Mouse (Mus musculus) stomach, embryonic 15.5 days (tissue): ENCODE data around the gene Vps13c. TPM values are rescaled to one million over a fixed set of nuclear protein-coding genes. Genes with fewer than 3 reads are reported as not detected.
A peak's percentile ranks its signal among the peaks of the same experiment; 100 is the strongest.

Experiments
- ATAC-seq: fragments of 200-750 bp; cut with Nextera tagmentation; 2 replicates; pipeline ENCODE4 v1.8.0; 2017; ENCODE audit warnings: low read depth, moderate number of reproducible peaks, moderate TSS enrichment; ENCODE audit not compliant: insufficient read depth, low FRiP score
- H3K27ac ChIP-seq: fragments of 300-500 bp; sonication (generic); 2 replicates; pipeline ENCODE4 v1.5.1; 2015; ENCODE audit warnings: mild to moderate bottlenecking, inconsistent platforms
- H3K27me3 ChIP-seq: fragments of 300-500 bp; sonication (generic); replicated peaks from 2 replicates; pipeline ENCODE4 v1.6.1; 2015; ENCODE audit warnings: inconsistent platforms
- H3K36me3 ChIP-seq: fragments of 300-500 bp; sonication (generic); 2 replicates; pipeline ENCODE4 v1.6.1; 2015; ENCODE audit warnings: inconsistent platforms
- H3K4me1 ChIP-seq: fragments of 300-500 bp; sonication (generic); 2 replicates; pipeline ENCODE4 v1.6.1; 2015; ENCODE audit warnings: inconsistent platforms
- H3K4me2 ChIP-seq: fragments of 300-500 bp; sonication (generic); 2 replicates; pipeline ENCODE4 v1.6.1; 2015; ENCODE audit warnings: mild to moderate bottlenecking, inconsistent platforms
- H3K4me3 ChIP-seq: fragments of 300-500 bp; sonication (generic); replicated peaks from 2 replicates; pipeline ENCODE4 v1.5.1; 2015; ENCODE audit warnings: inconsistent platforms
- H3K9ac ChIP-seq: fragments of 300-500 bp; sonication (generic); 2 replicates; pipeline ENCODE4 v1.6.1; 2015; ENCODE audit warnings: inconsistent platforms
- H3K9me3 ChIP-seq: fragments of 300-500 bp; sonication (generic); 2 replicates; pipeline ENCODE4 v1.6.1; 2016; ENCODE audit warnings: inconsistent platforms
- WGBS: fragments of 180-500 bp; shearing (Covaris S2); methylation state at CpG from one replicate; pipeline ENCODE4 v1.1.7; 2015; 5-methylcytosine and 5-hydroxymethylcytosine counted together
- polyA plus RNA-seq: library from polyadenylated mRNA; unstranded; fragments of >200 nt; fragmentation: Nextera tagmentation; extraction: Ambion mirVana; gene quantifications from 2 replicates; pipeline ENCODE4 v1.2.1, GENCODE M21; 2015

The Vps13c gene
- polyA plus RNA-seq, 1 experiment from 2014 or later: 6.7 TPM

DNA sequence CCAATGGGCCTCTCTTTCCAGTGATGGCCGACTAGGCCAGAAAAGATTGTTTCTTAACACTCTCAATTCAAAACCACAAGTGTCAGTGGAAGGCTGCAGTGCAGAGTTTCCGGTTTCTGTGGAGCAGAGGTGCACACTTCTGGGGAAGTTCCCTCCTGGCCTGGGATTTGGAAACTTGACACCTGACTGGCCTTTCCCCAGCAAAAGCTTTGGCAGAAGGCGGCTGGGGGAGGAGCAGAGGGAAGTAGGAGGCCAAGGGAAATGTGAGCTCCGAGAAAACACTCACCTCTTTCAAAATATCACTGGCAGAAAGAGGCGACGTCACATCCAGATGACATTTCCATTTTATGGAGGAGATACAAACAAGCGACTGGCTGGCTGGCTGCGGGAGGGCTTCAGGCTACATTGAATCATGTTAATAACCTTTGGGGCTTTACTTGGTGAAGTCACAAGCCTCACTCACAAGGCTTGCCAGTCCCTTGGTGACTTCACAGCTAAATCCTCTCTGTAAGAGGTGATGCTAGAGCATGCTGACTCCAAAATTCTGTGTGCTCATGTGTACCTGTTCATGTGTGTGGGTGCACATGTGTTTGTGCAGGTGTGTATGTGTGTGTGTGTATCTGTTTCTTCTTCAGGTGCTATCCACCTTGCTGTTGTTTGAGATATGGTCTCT is 26.4 kb upstream of the Vps13c start:
- ATAC-seq: peak; percentile 56; the same call in 1 of the 2 replicates
- no peaks in the 10 kb centered on the region for H3K36me3 ChIP-seq
- peaks cover 9% of the 10 kb centered on the region; the same call in 1 of the 2 replicates for H3K4me1 ChIP-seq
- no peak overlapping the region for H3K4me2 ChIP-seq
- H3K9ac ChIP-seq: no peak overlapping the region
- H3K9me3 ChIP-seq: no peaks in the 10 kb centered on the region
- H3K4me3 ChIP-seq: no peak overlapping the region
- no peak overlapping the region for H3K27ac ChIP-seq
- WGBS: 5% methylated on average over 8 of the region's 8 CpGs
- no peaks in the 10 kb centered on the region for H3K27me3 ChIP-seq

DNA sequence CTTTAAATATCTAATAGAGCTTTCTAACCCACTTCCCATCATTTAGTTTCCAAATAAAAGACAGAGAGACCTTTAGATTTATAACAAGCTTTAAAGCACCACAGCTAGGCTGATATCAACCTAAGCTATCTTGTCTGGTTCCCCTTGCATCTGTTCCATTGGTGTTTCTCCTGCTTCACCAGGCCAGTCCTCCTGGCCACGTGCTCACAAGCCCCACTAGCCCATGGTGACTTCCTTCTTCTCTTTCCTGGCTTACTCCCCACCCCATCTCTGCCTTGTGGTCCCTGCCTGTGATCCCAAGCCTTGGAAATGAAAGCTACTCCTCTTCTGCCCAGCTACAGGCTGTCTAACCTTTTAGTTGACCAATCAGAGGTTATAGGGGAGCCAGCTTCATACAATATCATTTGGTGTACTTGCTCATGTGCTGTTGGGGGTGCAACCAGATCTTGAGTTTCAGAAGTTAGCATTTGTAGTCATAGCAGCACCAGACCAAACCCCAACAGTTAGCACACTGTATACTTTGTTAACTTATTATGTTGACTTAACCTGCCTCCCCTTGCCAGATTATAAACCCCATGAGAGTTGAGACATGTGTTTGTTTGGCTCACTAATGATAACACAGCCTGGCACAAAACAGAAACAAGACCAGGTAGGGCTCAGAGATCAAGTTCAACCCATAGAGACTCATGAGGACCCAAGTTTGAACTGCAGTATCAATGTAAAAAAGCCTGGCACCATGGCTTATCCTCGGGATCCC is 23.8 kb upstream of the Vps13c start:
- no peak overlapping the region for H3K4me2 ChIP-seq
- no peaks in the 10 kb centered on the region for H3K9me3 ChIP-seq
- H3K9ac ChIP-seq: no peak overlapping the region
- H3K4me1 ChIP-seq: peaks cover 9% of the 10 kb centered on the region; the same call in 1 of the 2 replicates
- WGBS: 65% methylated on average over 2 of the region's 2 CpGs
- H3K27me3 ChIP-seq: no peaks in the 10 kb centered on the region
- peak; percentile 43; the same call in 1 of the 2 replicates for ATAC-seq
- no peak overlapping the region for H3K27ac ChIP-seq
- H3K36me3 ChIP-seq: no peaks in the 10 kb centered on the region
- no peak overlapping the region for H3K4me3 ChIP-seq

DNA sequence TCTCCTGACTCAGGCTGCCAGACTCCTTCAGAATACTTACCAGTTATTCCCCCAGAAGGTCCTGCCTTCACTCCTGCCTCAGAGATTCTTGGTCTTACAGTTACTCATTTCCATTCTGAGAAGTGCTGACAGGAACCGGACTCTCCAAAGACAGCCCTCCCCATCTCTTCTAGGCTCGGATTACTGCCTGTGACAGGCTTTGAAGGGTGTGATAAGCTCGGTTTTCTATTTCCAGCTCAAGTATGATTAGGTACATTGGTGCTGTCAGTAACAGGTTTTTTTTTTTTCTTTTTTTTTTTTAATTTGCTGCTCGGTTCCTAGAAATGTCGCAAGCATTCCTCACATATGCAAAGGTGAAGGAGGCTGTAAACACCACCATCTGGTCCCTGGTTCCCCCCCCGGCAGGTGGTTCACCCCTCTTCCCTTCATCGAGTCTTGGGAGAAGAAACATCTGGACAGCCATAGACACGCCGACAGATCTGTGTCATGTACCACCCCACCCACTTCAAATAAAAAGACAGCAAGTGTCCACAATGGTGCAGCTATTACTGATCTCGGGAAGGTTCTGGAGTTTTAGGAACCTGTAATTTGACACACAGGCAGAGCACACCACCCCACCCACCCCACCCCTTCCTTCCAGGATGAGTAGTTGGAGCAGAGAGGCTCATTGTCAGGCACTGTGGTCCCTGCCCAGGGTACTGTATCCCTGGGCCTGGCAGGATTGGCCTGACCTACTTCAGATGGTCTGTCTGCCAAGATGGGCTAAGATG is 22.1 kb upstream of the Vps13c start:
- WGBS: 22% methylated on average over 10 of the region's 10 CpGs
- Histone ChIP-seq H3K9ac (no peak overlapping the region), H3K27me3 (no peaks in the 10 kb centered on the region), H3K4me1 (peaks cover 9% of the 10 kb centered on the region; the same call in 1 of the 2 replicates), H3K27ac (no peak overlapping the region), H3K36me3 (no peaks in the 10 kb centered on the region), H3K4me2 (no peak overlapping the region), H3K9me3 (no peaks in the 10 kb centered on the region), H3K4me3 (no peak overlapping the region)
- no peak for ATAC-seq

DNA sequence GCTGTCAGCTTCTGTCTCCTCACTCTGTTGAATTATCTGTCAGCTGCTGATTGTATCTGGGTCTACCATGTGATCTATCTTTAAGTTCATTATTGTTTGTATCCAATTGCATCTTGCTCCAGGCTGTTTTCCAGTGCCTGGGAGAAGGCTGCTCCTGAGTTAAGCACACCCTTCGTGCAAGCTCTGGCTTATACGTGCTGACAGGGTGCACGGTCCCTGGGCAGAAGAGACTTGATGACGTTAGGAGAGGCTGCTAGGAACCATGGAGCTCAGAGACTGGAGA is 21.6 kb upstream of the Vps13c start:
- no peak for ATAC-seq
- Histone ChIP-seq H3K4me2 (no peak overlapping the region), H3K36me3 (no peaks in the 10 kb centered on the region), H3K9me3 (no peaks in the 10 kb centered on the region), H3K4me1 (peaks cover 8% of the 10 kb centered on the region; the same call in 1 of the 2 replicates), H3K4me3 (no peak overlapping the region), H3K27ac (no peak overlapping the region), H3K27me3 (no peaks in the 10 kb centered on the region), H3K9ac (no peak overlapping the region)
- WGBS: 82% methylated on average over 4 of the region's 4 CpGs

DNA sequence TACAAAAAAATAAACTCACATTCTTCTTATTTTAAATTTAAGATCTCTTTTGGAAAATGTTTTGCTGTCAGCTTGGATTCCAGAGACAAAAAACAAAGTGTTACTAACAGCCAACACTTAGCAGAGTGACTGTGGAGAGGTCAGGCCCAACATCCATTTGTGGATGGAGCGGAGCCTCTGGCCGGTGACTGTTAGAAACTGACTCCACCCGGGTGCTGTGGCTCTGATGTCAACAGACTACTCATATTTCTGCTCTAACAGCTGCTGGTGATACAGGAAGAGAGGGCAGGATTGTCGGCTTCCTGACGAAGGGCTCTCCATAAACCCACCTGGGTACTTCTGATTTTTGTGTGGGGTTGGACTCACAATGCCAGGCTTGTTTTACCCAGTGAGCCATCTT is 17.1 kb upstream of the Vps13c start:
- no peak overlapping the region for H3K27ac ChIP-seq
- H3K4me2 ChIP-seq: no peak overlapping the region

DNA sequence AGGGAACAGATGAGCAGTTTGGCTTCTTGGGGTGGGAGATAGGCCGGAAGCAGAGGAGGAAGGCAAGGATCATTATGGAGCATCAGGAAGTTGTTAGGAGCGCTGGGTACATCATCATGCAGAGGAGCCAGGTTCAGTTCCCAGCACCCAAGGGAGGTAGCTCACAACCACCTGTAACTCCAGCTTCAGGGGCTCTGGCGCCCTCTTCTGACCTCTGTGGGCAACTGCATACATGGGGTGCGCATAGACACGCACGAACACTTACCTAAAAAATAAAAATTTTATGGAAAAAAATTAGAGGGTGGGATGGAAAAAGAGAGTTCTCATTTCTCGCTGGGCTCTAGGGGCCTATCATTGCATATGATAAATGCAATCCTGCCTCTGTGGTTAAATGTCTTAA is 14.7 kb upstream of the Vps13c start:
- Histone ChIP-seq H3K27me3 (peaks cover 13% of the 10 kb centered on the region; the same call in 1 of the 2 replicates), H3K4me3 (no peak overlapping the region), H3K27ac (no peak overlapping the region), H3K36me3 (no peaks in the 10 kb centered on the region), H3K9me3 (no peaks in the 10 kb centered on the region), H3K4me1 (0 out of 2 replicates have a peak, but pooled peaks cover 1% of the 10 kb centered on the region), H3K4me2 (no peak overlapping the region), H3K9ac (no peak overlapping the region)
- 78% methylated on average over 7 of the region's 7 CpGs for WGBS
- ATAC-seq: no peak

More for the DNA sequence above, 17.1 kb upstream of the Vps13c start:
- Histone ChIP-seq H3K36me3 (no peaks in the 10 kb centered on the region), H3K4me1 (no peaks in the 10 kb centered on the region), H3K27me3 (no peaks in the 10 kb centered on the region), H3K9ac (no peak overlapping the region), H3K9me3 (no peaks in the 10 kb centered on the region), H3K4me3 (no peak overlapping the region)
- 39% methylated on average over 5 of the region's 5 CpGs for WGBS
- no peak for ATAC-seq

DNA sequence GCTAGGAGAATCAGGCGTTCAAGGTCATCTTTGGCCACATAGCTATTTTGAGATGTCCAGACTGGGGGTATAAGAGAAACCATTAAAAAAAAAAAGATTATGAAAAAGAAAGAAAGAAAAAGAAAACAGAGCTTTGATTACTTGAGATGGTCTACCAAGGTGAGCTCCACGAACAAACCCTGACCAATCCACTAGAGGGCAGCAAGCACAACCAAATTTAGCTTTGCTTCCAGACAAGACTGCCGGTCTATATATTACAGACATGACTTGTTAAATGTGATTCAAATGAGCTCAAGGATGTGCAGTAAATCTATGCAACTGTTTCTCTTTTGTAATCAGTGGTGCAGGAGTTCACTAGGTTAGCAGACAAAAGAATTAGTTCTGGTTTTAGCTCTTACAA is 12.0 kb upstream of the Vps13c start:
- Histone ChIP-seq H3K4me2 (no peak overlapping the region), H3K4me3 (no peak overlapping the region), H3K27ac (no peak overlapping the region), H3K36me3 (no peaks in the 10 kb centered on the region), H3K4me1 (peaks cover 15% of the 10 kb centered on the region; the same call in 1 of the 2 replicates), H3K9ac (no peak overlapping the region), H3K27me3 (peaks cover 24% of the 10 kb centered on the region; the same call in 1 of the 2 replicates), H3K9me3 (no peaks in the 10 kb centered on the region)
- WGBS: 9% methylated on average over 3 of the region's 3 CpGs
- ATAC-seq: no peak

DNA sequence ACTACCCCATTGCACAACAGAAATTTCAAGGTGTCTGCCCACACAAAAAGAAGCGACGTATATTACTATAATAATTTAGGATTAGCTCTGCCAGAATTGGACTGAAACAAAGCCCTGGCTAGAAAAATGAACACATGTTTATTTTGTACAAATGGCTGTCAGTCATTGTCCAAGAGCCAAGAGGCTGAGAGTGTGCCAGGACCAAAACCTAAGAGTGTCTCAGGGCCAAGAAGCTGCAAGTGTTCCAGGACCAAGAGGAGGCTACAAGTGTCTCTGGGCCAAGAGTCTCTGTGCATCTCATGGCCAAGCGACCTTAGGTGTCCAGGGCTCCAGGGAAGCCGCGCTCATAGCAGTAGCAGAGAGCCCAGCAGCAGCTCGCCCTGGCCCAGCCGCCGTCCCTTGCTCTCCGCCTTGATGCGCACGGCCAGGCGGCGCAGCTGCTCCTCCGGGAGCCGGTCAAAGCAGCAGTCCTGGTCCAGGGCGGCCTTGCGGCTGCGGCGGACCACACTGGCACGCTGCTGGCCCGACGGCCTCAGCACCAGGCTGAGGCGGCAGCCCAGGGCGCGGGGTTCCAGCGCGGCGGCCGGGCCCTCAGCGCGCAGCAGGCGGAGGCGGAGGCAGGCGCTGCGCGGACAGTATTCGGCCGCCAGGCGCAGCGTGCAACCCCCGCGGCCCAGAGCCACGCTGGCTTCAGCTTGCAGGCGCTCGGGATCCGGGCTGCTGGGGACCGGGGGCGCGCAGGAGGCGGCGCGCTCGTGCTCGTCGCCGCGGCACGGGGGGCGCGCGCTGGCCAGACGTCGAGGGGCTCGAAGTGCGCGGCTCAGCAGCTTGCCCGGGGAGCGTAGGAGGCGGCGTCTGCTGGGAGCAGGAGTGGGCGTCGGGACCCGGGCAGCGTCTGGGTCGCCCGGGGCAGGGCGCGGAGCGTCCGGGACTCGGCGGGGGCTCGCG is 9.5 kb upstream of the Vps13c start:
- peak overlapping the region; percentile 50 for H3K4me3 ChIP-seq
- WGBS: 2% methylated on average over 84 of the region's 84 CpGs
- ATAC-seq: peak; percentile 85
- H3K9me3 ChIP-seq: no peaks in the 10 kb centered on the region
- peak overlapping the region; percentile 91 for H3K4me2 ChIP-seq
- H3K27me3 ChIP-seq: peaks cover 24% of the 10 kb centered on the region; the same call in 1 of the 2 replicates
- H3K27ac ChIP-seq: peak overlapping the region; percentile 1; the same call in 1 of the 2 replicates
- peaks cover 15% of the 10 kb centered on the region; the same call in 1 of the 2 replicates for H3K4me1 ChIP-seq
- H3K9ac ChIP-seq: 0 out of 2 replicates have a peak overlapping the region, but pooled peaks have one; percentile 22
- no peaks in the 10 kb centered on the region for H3K36me3 ChIP-seq

DNA sequence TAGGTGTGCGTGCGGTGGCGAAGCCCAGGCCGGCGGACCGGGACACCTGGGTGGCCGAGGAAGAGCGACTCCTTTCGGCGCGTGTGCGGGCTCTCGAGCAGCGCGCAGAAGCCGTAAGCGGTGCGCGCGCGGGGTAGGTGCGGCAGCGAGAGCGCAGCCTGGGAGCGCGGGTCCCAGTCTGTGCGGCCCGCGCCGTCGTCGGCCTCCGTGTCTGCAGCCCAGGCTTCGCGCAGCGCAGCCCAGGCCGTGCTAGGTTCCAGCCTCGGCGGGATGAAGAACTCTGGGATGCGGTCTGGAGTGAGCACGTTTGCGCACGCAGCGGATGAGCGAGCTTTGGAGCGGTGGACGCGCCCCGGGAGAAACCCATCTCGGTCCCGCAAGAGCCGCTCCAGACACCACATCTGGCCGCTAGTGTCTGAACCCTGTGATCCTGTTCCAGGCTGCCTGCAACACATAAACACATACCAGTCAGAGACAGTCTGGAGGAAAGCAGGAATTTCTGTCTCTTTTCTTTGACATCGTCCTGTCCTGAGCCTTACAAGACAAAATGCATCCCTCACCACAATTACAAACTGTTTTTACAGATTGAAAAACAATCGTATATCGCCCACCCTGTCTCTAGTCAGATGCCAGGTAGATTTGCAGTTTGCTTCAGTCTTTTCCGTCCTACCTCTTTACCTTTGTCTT is 8.7 kb upstream of the Vps13c start:
- peak overlapping the region; percentile 91 for H3K4me2 ChIP-seq
- H3K27ac ChIP-seq: peak overlapping the region; percentile 1; the same call in 1 of the 2 replicates
- WGBS: 1% methylated on average over 57 of the region's 57 CpGs
- peak; percentile 24 for ATAC-seq
- peak overlapping the region; percentile 22; the same call in 1 of the 2 replicates for H3K9ac ChIP-seq
- H3K27me3 ChIP-seq: peaks cover 24% of the 10 kb centered on the region; the same call in 1 of the 2 replicates
- H3K9me3 ChIP-seq: no peaks in the 10 kb centered on the region
- peaks cover 15% of the 10 kb centered on the region; the same call in 1 of the 2 replicates for H3K4me1 ChIP-seq
- H3K4me3 ChIP-seq: peak overlapping the region; percentile 50
- no peaks in the 10 kb centered on the region for H3K36me3 ChIP-seq

DNA sequence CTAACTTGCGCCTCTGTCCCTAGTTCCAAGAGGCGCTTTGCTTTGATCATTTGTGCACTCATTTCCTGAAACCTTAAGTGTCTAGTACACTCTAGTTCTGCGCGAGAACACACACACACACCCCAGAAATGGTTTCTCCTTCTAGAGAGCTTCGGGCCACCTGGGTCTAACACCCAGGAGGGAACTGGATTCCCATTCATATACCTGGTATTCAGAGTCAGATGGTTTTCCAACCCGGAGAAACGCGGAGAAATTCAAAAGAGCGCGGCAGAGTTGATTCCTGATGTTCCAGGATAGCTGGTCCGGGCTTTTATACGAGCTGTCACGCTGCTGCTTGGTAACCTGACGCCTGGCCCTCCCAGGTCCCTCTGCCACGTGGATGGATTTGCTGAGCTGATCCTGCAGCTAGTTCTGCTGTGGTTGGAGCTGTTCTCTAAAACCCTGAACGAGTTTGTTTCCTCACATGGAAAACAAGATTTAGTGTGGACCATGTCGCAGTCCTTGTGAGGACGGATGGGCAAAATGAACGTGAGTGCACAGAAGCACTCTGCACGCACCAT is 8.1 kb upstream of the Vps13c start, which contains the start of gene C2cd4a:
Gene C2cd4a, minus strand, starts transcription at position 285 of the 560 bp plus-strand sequence.
- Histone ChIP-seq H3K27me3 (peaks cover 24% of the 10 kb centered on the region; the same call in 1 of the 2 replicates), H3K4me1 (peaks cover 15% of the 10 kb centered on the region; the same call in 1 of the 2 replicates), H3K9ac (peak within 1 kb of the TSS; percentile 22; the same call in 1 of the 2 replicates), H3K4me2 (peak within 1 kb of the TSS; percentile 91), H3K9me3 (no peaks in the 10 kb centered on the region), H3K4me3 (peak within 1 kb of the TSS; percentile 50), H3K27ac (peak within 1 kb of the TSS; percentile 1; the same call in 1 of the 2 replicates), H3K36me3 (no peaks in the 10 kb centered on the region)
- no peak for ATAC-seq
- WGBS: 3% methylated on average over 20 of the region's 20 CpGs
